Mouse (Mus musculus) midbrain, embryonic 11.5 days (tissue): ENCODE measurements around the gene Pole3. TPM values are rescaled to one million over a fixed set of nuclear protein-coding genes. Genes with fewer than 3 reads are reported as not detected.

Experiments
- ATAC-seq: fragments of 200-750 bp; cut with Nextera tagmentation; 2 replicates; pipeline ENCODE4 v1.8.0; 2017; ENCODE audit warnings: moderate TSS enrichment, moderate library complexity; ENCODE audit not compliant: low FRiP score
- DNase-seq: peaks from one replicate; pipeline ENCODE4 v3.0.0; 2015; ENCODE audit warnings: low spot score; ENCODE audit errors: missing footprints
- H3K27ac ChIP-seq: fragments of 300-500 bp; sonication (generic); 2 replicates; pipeline ENCODE4 v1.5.1; 2014; ENCODE audit warnings: low read depth, low read length
- H3K27me3 ChIP-seq: fragments of 300-500 bp; sonication (generic); 2 replicates; pipeline ENCODE4 v1.6.1; 2014; ENCODE audit warnings: mild to moderate bottlenecking, low read length, moderate library complexity, mixed read lengths; ENCODE audit not compliant: control insufficient read depth, insufficient read depth
- H3K36me3 ChIP-seq: fragments of 300-500 bp; sonication (generic); 2 replicates; pipeline ENCODE4 v1.6.1; 2014; ENCODE audit warnings: mild to moderate bottlenecking, low read length, moderate library complexity, mixed read lengths; ENCODE audit not compliant: control insufficient read depth, insufficient read depth
- H3K4me1 ChIP-seq: fragments of 300-500 bp; sonication (generic); 2 replicates; pipeline ENCODE4 v1.6.1; 2014; ENCODE audit warnings: low read length; ENCODE audit not compliant: control insufficient read depth, insufficient read depth
- H3K4me2 ChIP-seq: fragments of 300-500 bp; sonication (generic); 2 replicates; pipeline ENCODE4 v1.6.1; 2014; ENCODE audit warnings: mild to moderate bottlenecking, moderate library complexity
- H3K4me3 ChIP-seq: fragments of 300-500 bp; sonication (generic); 2 replicates; pipeline ENCODE4 v1.5.1; 2014; ENCODE audit warnings: low read depth, low read length
- H3K9ac ChIP-seq: fragments of 300-500 bp; sonication (generic); 2 replicates; pipeline ENCODE4 v1.6.1; 2014; ENCODE audit warnings: low read length
- H3K9me3 ChIP-seq: fragments of 300-500 bp; sonication (generic); 2 replicates; pipeline ENCODE4 v1.6.1; 2016; ENCODE audit warnings: low read length; ENCODE audit not compliant: control insufficient read depth
- WGBS: fragments of 180-500 bp; shearing (Covaris S2); extraction: QIAGEN DNeasy Blood & Tissue Kit; methylation state at CpG from one replicate; pipeline ENCODE4 v1.1.7; 2014; 5-methylcytosine and 5-hydroxymethylcytosine counted together
- polyA plus RNA-seq: library from polyadenylated mRNA; unstranded; fragments of >200 nt; fragmentation: Nextera tagmentation; extraction: Ambion mirVana; gene quantifications from 2 replicates; pipeline ENCODE4 v1.2.1, GENCODE M21; 2014

The Pole3 gene
- polyA plus RNA-seq, 1 experiment from 2014 or later: 137 TPM

- peaks cover 23% of the 10 kb centered on the region for H3K4me1 ChIP-seq
- ATAC-seq (no peak), DNase-seq (no peak)
- no peak overlapping the region for H3K4me3 ChIP-seq
- no peak overlapping the region for H3K27ac ChIP-seq
- H3K9me3 ChIP-seq: no peaks in the 10 kb centered on the region
- H3K9ac ChIP-seq: no peak overlapping the region
- WGBS: 87% methylated on average over 2 of the region's 2 CpGs
- H3K27me3 ChIP-seq: no peaks in the 10 kb centered on the region
- no peak overlapping the region for H3K4me2 ChIP-seq
- no peaks in the 10 kb centered on the region for H3K36me3 ChIP-seq
These were observed 3.9 kb downstream of the Pole3 start for GRCm38 (mm10) chr4:62520892-62521400.

- Histone ChIP-seq H3K4me2 (peak within 1 kb of the TSS; percentile 70), H3K9me3 (no peaks in the 10 kb centered on the region), H3K27ac (peak within 1 kb of the TSS; percentile 67), H3K9ac (peak within 1 kb of the TSS; percentile 79), H3K4me3 (peak within 1 kb of the TSS; percentile 65), H3K4me1 (peaks cover 23% of the 10 kb centered on the region), H3K27me3 (no peaks in the 10 kb centered on the region), H3K36me3 (no peaks in the 10 kb centered on the region)
- under 1% methylated on average over 37 of the region's 37 CpGs for WGBS
- DNase-seq (no peak), ATAC-seq (peak; percentile 90)
These were observed 5.0 kb downstream of the Pole3 start, which contains the start of gene Alad for GRCm38 (mm10) chr4:62519849-62520233. Alad (minus strand) TSS chr4:62519918.

- H3K27ac ChIP-seq: peak overlapping the region; percentile 67; the same call in 1 of the 2 replicates
- WGBS: 2% methylated on average over 26 of the region's 26 CpGs
- H3K9ac ChIP-seq: peak overlapping the region; percentile 79
- peak overlapping the region; percentile 70 for H3K4me2 ChIP-seq
- DNase-seq (peak; percentile 98), ATAC-seq (peak; percentile 82)
- H3K4me1 ChIP-seq: peaks cover 19% of the 10 kb centered on the region
- H3K9me3 ChIP-seq: no peaks in the 10 kb centered on the region
- no peaks in the 10 kb centered on the region for H3K27me3 ChIP-seq
- peak overlapping the region; percentile 65 for H3K4me3 ChIP-seq
- no peaks in the 10 kb centered on the region for H3K36me3 ChIP-seq
These were observed 5.6 kb downstream of the Pole3 start for GRCm38 (mm10) chr4:62519122-62519848.

GRCm38 (mm10) chr4:62518416-62519121, 6.3 kb downstream of the Pole3 start:
- no peaks in the 10 kb centered on the region for H3K9me3 ChIP-seq
- H3K4me1 ChIP-seq: peaks cover 14% of the 10 kb centered on the region
- DNase-seq (peak; percentile 86), ATAC-seq (peak; percentile 8; the same call in 1 of the 2 replicates)
- no peak overlapping the region for H3K27ac ChIP-seq
- no peaks in the 10 kb centered on the region for H3K27me3 ChIP-seq
- H3K4me2 ChIP-seq: peak overlapping the region; percentile 70
- 56% methylated on average over 13 of the region's 13 CpGs for WGBS
- no peaks in the 10 kb centered on the region for H3K36me3 ChIP-seq
- peak overlapping the region; percentile 79; the same call in 1 of the 2 replicates for H3K9ac ChIP-seq
- H3K4me3 ChIP-seq: peak overlapping the region; percentile 65

- Histone ChIP-seq H3K27ac (no peak overlapping the region), H3K4me2 (peak overlapping the region; percentile 9; the same call in 1 of the 2 replicates), H3K27me3 (no peaks in the 10 kb centered on the region), H3K9ac (no peak overlapping the region), H3K36me3 (peaks cover 5% of the 10 kb centered on the region; the same call in 1 of the 2 replicates), H3K4me1 (peaks cover 14% of the 10 kb centered on the region), H3K9me3 (no peaks in the 10 kb centered on the region), H3K4me3 (no peak overlapping the region)
- WGBS: 86% methylated on average over 10 of the region's 10 CpGs
- DNase-seq (no peak), ATAC-seq (no peak)
These were observed 7.1 kb downstream of the Pole3 start for GRCm38 (mm10) chr4:62517538-62518415.

GRCm38 (mm10) chr4:62517046-62517445, 7.8 kb downstream of the Pole3 start:
- Histone ChIP-seq H3K9ac (no peak overlapping the region), H3K9me3 (no peaks in the 10 kb centered on the region), H3K27ac (no peak overlapping the region), H3K36me3 (peaks cover 6% of the 10 kb centered on the region; the same call in 1 of the 2 replicates), H3K27me3 (no peaks in the 10 kb centered on the region), H3K4me1 (peaks cover 14% of the 10 kb centered on the region), H3K4me2 (peak overlapping the region; percentile 9; the same call in 1 of the 2 replicates), H3K4me3 (no peak overlapping the region)
- DNase-seq (no peak), ATAC-seq (no peak)
- 92% methylated on average over 8 of the region's 8 CpGs for WGBS

GRCm38 (mm10) chr4:62516579-62516978, 8.3 kb downstream of the Pole3 start:
- Histone ChIP-seq H3K27me3 (no peaks in the 10 kb centered on the region), H3K9ac (no peak overlapping the region), H3K36me3 (peaks cover 8% of the 10 kb centered on the region; the same call in 1 of the 2 replicates), H3K4me3 (no peak overlapping the region), H3K9me3 (no peaks in the 10 kb centered on the region), H3K27ac (no peak overlapping the region), H3K4me1 (peaks cover 14% of the 10 kb centered on the region), H3K4me2 (no peak overlapping the region)
- no peak for ATAC-seq
- DNase-seq: no peak
- 82% methylated on average over 1 of the region's 1 CpGs for WGBS

GRCm38 (mm10) chr4:62516079-62516478, 8.8 kb downstream of the Pole3 start:
- Histone ChIP-seq H3K4me3 (no peak overlapping the region; the same call in 1 of the 2 replicates), H3K27ac (no peak overlapping the region), H3K9ac (peak overlapping the region; percentile 30; the same call in 1 of the 2 replicates), H3K4me2 (no peak overlapping the region), H3K4me1 (peaks cover 14% of the 10 kb centered on the region), H3K27me3 (no peaks in the 10 kb centered on the region), H3K9me3 (no peaks in the 10 kb centered on the region), H3K36me3 (peaks cover 11% of the 10 kb centered on the region; the same call in 1 of the 2 replicates)
- DNase-seq: no peak
- no peak for ATAC-seq
- 38% methylated on average over 2 of the region's 2 CpGs for WGBS
